Mouse (Mus musculus) cerebellum, adult 8-10 months (tissue): ENCODE measurements around the gene Mid1.
"Not testable (repeated sequence)": the region's sequence is repeated elsewhere in the genome, so short reads cannot be mapped to it uniquely, and the experiment has no call there.

Experiments
- DNase-seq: peaks from one replicate; pipeline ENCODE4 v3.0.0; 2022

Gene Mid1

DNA sequence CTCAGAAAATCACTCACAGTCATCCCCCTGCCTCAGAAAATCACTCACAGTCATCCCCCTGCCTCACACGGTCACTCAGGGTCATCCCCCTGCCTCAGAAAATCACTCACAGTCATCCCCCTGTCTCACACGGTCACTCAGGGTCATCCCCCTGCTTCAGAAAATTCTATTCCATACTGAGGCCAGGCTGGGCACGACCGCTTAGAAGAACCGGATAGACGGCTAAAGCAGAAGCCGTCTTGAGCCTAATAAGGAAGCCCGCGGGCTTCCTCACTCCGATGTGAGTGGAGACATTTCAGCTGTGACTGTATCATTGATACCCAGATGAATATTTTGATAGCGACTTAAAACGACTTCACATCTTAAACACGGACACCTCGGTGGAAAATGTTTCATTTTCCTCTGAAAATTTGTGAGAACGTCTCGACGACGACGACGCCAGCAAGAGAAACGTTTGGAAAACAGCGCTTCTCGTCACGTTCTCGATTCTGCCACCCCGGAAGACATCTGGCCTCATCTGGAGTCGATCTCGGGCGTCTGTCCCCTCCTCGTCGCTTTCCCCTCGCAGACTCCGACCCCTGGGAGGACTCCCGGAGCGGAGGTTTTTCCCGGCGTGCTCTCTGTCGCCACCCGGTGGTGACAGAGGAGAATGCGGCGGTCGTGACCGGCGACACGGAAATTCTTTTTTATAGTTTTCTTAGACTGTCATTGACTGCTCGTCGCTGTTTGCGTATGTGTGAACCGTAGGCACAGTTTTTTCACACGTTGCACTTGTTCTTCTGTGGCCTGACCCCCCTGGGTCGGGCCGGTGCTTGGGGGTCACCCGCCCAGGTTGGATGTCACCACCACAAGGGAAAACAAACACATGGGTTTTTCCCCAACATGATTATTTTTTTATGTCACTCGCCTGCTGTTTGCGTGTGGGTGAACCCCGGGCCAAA lies 305.0 kb downstream of the Mid1 start:
- DNase-seq = peak; percentile 72

DNA sequence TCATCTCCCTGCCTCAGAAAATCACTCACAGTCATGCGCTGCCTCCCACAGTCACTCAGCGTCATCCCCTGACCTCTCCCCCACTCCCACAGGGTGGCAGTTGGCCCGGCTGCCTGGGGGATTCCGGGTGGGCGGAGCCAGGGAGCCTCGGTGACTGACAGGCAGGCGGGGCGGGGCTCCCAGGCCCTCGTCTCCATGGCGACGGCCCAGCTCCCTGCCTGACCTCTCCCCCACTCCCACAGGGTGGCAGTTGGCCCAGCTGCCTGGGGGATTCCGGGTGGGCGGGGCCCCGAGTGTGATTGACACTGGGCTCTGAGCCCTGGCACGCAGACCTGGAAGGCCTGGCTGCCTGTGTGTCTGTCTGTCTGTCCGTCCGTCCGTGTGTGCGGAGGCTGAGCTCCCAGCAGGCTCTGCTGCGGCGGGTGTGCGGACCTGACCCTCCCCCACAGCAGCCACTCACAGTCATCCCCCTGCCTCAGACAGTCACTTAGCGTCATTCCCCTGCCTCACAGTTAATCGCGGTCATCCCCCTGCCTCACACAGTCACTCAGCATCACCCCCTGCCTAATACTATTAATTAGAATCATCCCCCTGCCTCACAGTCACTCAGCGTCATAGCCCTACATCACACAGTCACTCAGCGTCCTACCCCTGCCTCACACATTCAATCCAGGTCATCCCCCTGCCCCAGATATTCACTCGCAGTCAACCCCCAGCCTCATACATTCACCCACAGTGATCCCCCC lies 306.3 kb downstream of the Mid1 start:
- DNase-seq = peak; percentile 77

- not testable (repeated sequence) for DNase-seq
These were observed 307.3 kb downstream of the Mid1 start for GRCm38 (mm10) chrX:169992086-169992930.

DNA sequence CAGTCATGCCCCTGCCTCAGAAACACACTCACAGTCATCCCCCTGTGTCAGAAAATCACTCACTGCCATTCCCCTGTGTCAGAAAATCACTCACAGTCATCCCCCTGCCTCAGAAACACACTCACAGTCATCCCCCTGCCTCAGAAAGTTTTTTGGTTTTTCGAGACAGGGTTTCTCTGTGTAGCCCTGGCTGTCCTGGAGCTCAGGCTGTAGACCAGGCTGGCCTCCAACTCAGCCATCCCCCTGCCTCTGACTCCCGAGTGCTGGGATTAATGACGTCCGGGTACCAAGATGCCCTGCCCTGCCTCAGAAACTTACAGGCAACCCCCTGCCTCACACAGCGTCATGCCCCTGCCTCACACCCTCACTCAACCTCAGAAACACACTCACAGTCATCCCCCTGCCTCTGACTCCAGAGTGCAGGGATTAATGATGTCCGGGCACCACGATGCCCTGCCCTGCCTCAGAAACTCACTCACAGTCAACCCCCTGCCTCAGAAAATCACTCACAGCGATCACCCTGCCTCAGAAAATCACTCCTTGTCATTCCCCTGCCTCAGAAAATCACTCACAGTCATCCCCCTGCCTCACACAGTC lies 308.1 kb downstream of the Mid1 start:
- not testable (repeated sequence) for DNase-seq

GRCm38 (mm10) chrX:169994011-169994865 lies 309.2 kb downstream of the Mid1 start:
- not testable (repeated sequence) for DNase-seq

GRCm38 (mm10) chrX:169994866-169995711 lies 310.1 kb downstream of the Mid1 start:
- DNase-seq = not testable (repeated sequence)

DNA sequence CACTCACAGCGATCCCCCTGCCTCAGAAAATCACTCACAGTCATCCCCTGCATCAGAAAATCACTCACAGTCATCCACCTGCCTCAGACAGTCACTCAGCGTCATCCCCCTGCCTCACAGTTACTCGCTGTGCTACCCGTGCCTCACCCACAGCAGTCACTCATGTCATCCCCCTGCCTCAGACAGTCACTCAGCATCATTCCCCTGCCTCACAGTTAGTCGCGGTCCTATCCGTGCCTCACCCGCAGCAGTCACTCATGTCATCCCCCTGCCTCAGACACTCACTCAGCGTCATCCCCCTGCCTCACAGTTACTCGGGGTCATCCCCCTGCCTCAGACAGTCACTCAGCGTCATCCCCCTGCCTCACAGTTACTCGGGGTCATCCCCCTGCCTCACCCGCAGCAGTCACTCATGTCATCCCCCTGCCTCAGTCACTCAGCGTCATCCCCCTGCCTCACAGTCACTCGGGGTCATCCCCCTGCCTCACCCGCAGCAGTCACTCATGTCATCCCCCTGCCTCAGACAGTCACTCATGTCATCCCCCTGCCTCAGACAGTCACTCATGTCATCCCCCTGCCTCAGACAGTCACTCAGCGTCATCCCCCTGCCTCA lies 311.0 kb downstream of the Mid1 start:
- not testable (repeated sequence) for DNase-seq

DNA sequence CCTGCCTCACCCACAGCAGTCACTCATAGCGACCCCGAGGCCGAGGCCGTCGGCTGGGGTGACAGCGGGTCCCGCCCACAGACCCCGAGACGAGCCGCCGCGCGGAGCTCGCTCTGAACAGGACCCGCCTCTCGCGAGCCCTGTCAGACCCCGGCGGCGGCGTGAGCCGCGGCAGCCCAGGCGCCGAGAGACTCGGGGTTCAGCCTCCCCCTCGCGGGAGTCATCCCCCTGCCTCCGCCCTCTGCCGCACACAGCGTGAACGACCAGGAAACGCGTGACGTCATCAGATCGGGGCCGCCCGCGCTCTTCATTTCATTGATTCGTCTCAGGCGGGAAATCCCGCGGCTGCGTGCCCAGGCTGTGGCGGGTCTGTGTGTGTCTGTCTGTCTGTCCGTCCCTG lies 311.9 kb downstream of the Mid1 start:
- peak; percentile 64 for DNase-seq

DNA sequence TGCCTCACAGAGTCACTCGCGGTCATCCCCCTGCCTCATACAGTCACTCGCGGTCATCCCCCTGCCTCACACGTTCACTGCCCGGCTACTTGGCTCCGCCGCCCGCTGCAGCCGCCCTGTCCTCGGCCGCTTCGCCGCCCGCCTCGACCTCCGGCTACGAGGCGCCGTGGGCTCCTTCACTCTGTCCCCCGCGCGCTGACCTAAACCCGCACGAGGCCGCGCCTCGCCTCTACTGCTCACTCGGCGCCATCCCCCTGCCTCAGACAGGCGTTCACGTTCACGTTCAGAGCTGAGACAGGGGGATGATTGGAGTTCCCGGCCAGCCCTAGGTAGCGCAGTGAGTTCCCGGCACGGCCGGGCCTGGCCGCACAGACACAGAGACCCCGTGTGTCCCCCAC lies 312.5 kb downstream of the Mid1 start:
- DNase-seq = peak; percentile 70

- peak; percentile 91 for DNase-seq
These were observed 313.0 kb downstream of the Mid1 start for GRCm38 (mm10) chrX:169997854-169998456.

- not testable (repeated sequence) for DNase-seq
These were observed 313.7 kb downstream of the Mid1 start for GRCm38 (mm10) chrX:169998559-169999219.

DNA sequence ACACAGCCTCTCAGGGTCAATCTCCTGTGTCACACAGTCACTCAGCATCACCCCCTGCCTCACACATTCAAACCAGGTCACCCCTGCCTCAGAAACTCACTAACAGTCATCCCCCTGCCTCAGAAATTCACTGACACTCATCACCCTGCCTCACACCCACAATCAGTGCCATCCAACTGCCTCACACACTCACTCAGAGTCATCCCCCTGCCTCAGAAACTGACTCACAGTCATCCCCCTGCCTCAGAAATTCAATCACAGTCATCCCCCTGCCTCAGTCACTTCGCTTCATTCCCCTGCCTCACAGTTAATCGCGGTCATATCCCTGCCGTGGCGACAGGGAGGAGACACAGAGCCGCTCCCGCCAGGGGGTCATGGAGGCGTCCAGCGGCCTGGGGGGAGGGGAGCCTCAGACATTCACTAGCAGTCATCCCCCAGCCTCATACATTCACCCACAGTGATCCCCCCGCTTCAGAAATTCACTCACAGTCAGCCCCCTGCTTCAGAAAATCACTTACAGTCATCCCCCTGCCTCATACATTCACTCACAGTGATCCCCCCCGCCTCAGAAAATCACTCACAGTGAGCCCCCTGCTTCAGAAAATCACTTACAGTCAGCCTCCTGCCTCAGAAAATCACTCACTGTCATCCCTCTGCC lies 314.4 kb downstream of the Mid1 start:
- not testable (repeated sequence) for DNase-seq

DNA sequence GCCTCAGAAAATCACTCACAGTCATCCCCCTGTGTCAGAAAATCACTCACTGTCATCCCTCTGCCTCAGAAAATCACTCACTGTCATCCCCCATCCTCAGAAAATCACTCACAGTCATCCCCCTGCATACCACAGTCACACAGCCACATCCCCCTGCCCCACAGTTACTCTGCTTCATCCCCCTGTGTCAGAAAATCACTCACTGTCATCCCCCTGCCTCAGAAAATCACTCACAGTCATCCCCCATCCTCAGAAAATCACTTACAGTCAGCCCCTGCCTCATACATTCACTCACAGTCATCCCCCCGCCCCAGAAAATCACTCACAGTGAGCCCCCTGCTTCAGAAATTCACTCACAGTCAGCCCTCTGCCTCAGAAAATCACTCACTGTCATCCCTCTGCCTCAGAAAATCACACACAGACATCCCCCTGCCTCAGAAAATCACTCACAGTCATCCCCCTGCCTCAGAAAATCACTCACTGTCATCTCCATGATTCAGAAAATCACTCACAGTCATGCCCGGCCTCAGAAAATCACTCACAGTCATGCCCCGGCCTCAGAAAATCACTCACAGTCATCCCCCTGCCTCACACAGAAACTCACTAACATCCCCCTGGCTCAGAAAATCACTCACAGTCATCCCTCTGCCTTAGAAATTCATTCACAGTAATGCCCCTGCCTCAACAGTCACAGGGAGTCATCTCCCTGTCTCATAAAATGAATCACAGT lies 315.1 kb downstream of the Mid1 start:
- DNase-seq = not testable (repeated sequence)

- DNase-seq = not testable (repeated sequence)
These were observed 315.8 kb downstream of the Mid1 start for GRCm38 (mm10) chrX:170000642-170001387.

GRCm38 (mm10) chrX:170001388-170001695 lies 316.3 kb downstream of the Mid1 start:
- not testable (repeated sequence) for DNase-seq

DNA sequence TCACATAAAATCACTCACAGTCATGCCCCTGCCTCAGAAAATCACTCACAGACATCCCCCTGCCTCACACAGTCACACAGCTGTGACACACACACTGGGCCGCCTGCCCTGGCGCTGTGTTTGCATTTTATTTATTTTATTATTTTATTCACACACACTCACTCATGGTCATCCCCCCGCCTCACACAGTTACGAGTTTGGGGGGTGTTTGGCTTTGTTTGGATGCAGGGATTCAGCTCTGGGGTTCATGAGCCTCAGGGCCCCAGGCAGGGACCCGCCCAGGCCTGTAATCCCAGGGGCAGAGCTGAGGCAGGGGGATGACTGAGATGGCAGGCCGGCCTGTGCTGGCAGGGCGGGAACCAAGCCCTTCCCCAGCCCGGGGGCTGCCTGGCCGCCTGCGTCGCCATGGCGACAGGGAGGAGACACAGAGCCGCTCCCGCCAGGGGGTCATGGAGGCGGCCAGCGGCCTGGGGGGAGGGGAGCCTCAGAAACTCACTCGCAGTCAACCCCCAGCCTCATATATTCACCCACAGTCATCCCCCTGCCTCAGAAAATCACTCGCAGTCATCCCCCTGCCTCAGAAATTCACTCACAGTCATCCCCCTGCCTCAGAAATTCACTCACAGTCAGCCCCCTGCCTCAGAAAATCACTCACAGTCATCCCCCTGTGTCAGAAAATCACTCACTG lies 317.7 kb downstream of the Mid1 start:
- not testable (repeated sequence) for DNase-seq
